Mouse (Mus musculus): ENCODE results near the gene St6galnac6. TPM values are rescaled to one million over a fixed set of nuclear protein-coding genes. Genes with fewer than 3 reads are reported as not detected.
A peak's percentile ranks its signal among the peaks of the same experiment; 100 is the strongest.

St6galnac6 gene
- polyA plus RNA-seq, 1 experiment from 2014 or later: 15.2 TPM

DNA sequence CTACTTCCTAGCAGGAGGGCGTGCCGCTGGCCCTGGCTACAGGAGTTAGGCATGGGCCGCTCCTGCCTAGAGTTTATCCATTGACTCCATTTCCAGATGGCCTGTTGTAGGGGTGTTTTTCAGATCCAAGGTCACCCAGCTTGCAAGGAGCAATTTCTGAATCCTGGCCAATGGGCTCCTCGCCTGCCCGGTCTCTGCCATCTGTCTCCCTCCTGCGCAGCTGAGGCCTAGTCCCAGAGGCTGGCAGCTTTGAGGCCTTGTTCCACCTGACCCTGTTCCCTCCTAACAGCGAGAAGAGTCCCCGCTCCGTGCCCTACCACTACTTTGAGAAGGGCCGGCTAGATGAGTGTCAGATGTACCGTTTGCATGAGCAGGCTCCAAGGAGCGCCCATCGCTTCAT, 2.8 kb upstream of the St6galnac6 start:
- WGBS: 87% methylated on average over 13 of the region's 13 CpGs
- Histone ChIP-seq H3K4me2 (ENCODE audit: low read depth, low read length) (no peak overlapping the region), H3K4me3 (ENCODE audit: low read length) (no peak overlapping the region), H3K9me3 (ENCODE audit: control insufficient read depth, low read length) (no peaks in the 10 kb centered on the region), H3K4me1 (ENCODE audit: control insufficient read depth, insufficient read depth, low read length) (peaks cover 14% of the 10 kb centered on the region), H3K36me3 (ENCODE audit: control insufficient read depth, insufficient read depth, low read length) (no peaks in the 10 kb centered on the region), H3K27ac (ENCODE audit: low read length) (no peak overlapping the region), H3K27me3 (replicated peaks; ENCODE audit: control insufficient read depth, insufficient read depth, low read length) (no peaks in the 10 kb centered on the region), H3K9ac (ENCODE audit: low read depth, low read length) (no peak overlapping the region)
- no peak for ATAC-seq

DNA sequence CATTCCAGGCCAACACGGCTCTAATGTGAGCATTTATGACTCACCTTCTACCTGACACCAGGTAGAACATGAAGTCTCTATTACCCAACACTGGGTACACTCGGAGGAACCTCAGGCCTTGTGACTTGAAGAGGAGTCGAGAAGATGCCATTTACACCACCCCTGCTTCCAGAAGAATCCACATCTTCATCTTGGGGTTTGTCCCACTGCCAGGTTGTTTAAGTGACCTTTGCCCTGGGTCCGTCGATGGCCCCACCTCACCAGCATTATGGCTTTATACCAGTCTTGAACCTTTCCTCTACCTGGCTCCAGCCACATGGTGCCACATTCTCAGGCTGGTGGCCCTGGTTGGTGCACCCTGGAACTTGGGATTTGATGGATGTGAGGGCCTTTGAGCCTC, 2.3 kb upstream of the St6galnac6 start:
- H3K9ac ChIP-seq (ENCODE audit: low read depth, low read length): no peak overlapping the region
- no peaks in the 10 kb centered on the region for H3K9me3 ChIP-seq (ENCODE audit: control insufficient read depth, low read length)
- H3K27me3 ChIP-seq (replicated peaks; ENCODE audit: control insufficient read depth, insufficient read depth, low read length): no peaks in the 10 kb centered on the region
- no peak overlapping the region for H3K27ac ChIP-seq (ENCODE audit: low read length)
- WGBS: 79% methylated on average over 5 of the region's 5 CpGs
- H3K4me2 ChIP-seq (ENCODE audit: low read depth, low read length): no peak overlapping the region
- H3K36me3 ChIP-seq (ENCODE audit: control insufficient read depth, insufficient read depth, low read length): no peaks in the 10 kb centered on the region
- no peak overlapping the region for H3K4me3 ChIP-seq (ENCODE audit: low read length)
- peaks cover 16% of the 10 kb centered on the region for H3K4me1 ChIP-seq (ENCODE audit: control insufficient read depth, insufficient read depth, low read length)
- no peak for ATAC-seq

DNA sequence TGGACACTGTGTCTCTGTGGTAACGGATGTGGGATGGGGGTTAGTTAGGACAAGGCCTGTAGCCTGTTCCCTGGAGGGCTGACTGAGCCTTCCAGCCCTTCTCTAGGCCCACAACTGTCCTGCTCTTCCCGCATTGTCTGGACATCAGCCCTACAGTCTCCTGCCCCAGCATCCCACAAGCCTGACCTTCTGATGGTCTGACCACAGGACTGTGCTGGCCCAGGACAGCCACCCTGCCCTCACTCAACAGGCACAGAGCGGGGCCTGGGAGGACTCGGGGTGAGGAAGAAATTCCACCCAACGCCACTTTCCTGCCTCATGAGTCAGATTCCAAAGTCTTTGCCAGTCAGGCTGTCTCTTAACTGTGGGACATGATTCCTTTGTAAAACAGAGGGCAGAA, 1.8 kb upstream of the St6galnac6 start:
- Histone ChIP-seq H3K36me3 (ENCODE audit: control insufficient read depth, insufficient read depth, low read length) (no peaks in the 10 kb centered on the region), H3K9ac (ENCODE audit: low read depth, low read length) (no peak overlapping the region), H3K4me1 (ENCODE audit: control insufficient read depth, insufficient read depth, low read length) (peaks cover 20% of the 10 kb centered on the region), H3K4me3 (ENCODE audit: low read length) (no peak overlapping the region), H3K27ac (ENCODE audit: low read length) (no peak overlapping the region), H3K9me3 (ENCODE audit: control insufficient read depth, low read length) (no peaks in the 10 kb centered on the region), H3K27me3 (replicated peaks; ENCODE audit: control insufficient read depth, insufficient read depth, low read length) (no peaks in the 10 kb centered on the region), H3K4me2 (ENCODE audit: low read depth, low read length) (no peak overlapping the region)
- ATAC-seq: no peak
- WGBS: 83% methylated on average over 5 of the region's 5 CpGs

DNA sequence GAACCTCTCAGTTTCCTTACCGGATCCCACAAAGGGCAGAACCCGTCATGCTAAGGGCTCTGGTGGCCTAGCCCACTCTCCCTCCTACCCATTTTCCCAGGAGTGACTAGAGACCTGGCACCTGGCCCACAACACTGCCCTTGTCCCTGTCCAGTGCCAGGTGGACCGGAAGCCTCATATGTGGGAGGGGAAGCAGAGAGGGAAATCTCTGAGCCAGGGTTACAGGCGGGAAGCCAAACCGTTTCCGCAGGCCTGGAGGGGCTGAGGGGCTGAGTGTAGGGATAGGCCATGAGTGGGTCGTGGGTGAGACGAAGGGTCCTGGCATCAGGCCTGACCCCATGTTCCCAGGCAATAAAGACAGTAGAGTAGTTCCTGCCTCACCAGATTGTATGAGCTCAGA, 1.0 kb upstream of the St6galnac6 start:
- Histone ChIP-seq H3K36me3 (ENCODE audit: control insufficient read depth, insufficient read depth, low read length) (no peaks in the 10 kb centered on the region), H3K9ac (ENCODE audit: low read depth, low read length) (no peak overlapping the region), H3K9me3 (ENCODE audit: control insufficient read depth, low read length) (no peaks in the 10 kb centered on the region), H3K4me3 (ENCODE audit: low read length) (no peak overlapping the region), H3K4me2 (ENCODE audit: low read depth, low read length) (no peak overlapping the region), H3K27me3 (replicated peaks; ENCODE audit: control insufficient read depth, insufficient read depth, low read length) (no peaks in the 10 kb centered on the region), H3K4me1 (ENCODE audit: control insufficient read depth, insufficient read depth, low read length) (peaks cover 20% of the 10 kb centered on the region), H3K27ac (ENCODE audit: low read length) (no peak overlapping the region)
- ATAC-seq: no peak
- WGBS: 80% methylated on average over 8 of the region's 8 CpGs

DNA sequence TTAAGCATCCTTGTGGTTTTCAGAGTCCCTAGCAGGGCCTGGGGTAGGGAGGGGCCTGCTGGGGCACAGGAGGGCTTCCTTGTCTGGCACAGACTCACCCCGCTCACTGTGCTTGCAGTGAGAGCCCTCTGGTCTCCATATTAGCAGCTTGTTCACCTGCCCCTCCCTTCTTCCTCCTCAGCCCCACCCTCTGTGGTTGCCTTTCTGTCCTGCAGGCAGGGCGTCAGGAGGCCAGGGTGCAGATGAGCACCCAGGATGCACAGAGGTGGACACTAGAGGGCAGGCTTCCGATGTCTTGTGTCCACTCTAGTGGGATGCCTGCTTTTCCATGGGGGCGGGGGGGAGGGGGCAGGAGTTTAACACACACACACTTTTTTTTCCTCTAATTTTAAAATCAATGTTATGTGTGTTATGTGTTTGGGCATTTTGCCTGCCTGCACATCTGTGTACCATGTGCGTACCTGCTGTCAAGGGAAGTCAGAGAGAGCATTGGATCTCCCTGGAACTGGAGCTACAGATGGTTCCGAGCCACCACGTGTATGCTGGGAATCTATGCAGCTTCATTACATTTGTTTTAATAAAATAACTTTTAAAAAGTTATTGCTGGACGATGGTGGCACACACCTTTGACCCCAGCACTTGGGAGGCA, 2.0 kb downstream of the St6galnac6 start:
- Histone ChIP-seq H3K27ac (ENCODE audit: low read length) (no peak overlapping the region), H3K9me3 (ENCODE audit: control insufficient read depth, low read length) (peaks cover 3% of the 10 kb centered on the region; the same call in 1 of the 2 replicates), H3K4me3 (ENCODE audit: low read length) (no peak overlapping the region), H3K9ac (ENCODE audit: low read depth, low read length) (no peak overlapping the region), H3K36me3 (ENCODE audit: control insufficient read depth, insufficient read depth, low read length) (no peaks in the 10 kb centered on the region), H3K4me2 (ENCODE audit: low read depth, low read length) (no peak overlapping the region), H3K27me3 (replicated peaks; ENCODE audit: control insufficient read depth, insufficient read depth, low read length) (no peaks in the 10 kb centered on the region), H3K4me1 (ENCODE audit: control insufficient read depth, insufficient read depth, low read length) (peaks cover 20% of the 10 kb centered on the region)
- WGBS: 40% methylated on average over 8 of the region's 8 CpGs
- peak; percentile 58 for ATAC-seq

DNA sequence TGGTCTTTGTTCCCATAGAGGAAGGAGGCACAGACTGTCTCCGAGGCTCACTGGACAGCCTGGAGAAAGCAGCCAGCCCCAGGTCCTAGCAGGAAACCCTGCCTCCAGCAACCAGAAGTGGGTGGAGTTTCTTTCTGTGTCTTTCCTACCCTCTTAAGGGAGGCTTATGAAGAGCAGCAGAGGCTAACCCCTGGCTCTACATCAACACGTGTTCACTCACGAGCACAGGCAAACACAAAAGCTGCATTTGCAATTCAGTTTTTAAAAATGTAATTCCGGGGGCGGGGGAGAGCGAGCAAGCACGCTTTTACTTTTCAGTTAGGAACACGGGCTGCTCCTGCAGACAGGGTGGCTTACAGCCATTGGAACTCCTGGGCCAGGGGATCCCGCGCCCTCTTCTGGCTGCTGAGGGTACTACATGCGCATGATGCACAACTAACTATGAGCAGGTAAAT, 3.1 kb downstream of the St6galnac6 start:
- Histone ChIP-seq H3K27ac (ENCODE audit: low read length) (peak overlapping the region; percentile 37; the same call in 1 of the 2 replicates), H3K9me3 (ENCODE audit: control insufficient read depth, low read length) (peaks cover 3% of the 10 kb centered on the region; the same call in 1 of the 2 replicates), H3K4me2 (ENCODE audit: low read depth, low read length) (peak overlapping the region; percentile 52), H3K36me3 (ENCODE audit: control insufficient read depth, insufficient read depth, low read length) (no peaks in the 10 kb centered on the region), H3K27me3 (replicated peaks; ENCODE audit: control insufficient read depth, insufficient read depth, low read length) (no peaks in the 10 kb centered on the region), H3K9ac (ENCODE audit: low read depth, low read length) (peak overlapping the region; percentile 54), H3K4me3 (ENCODE audit: low read length) (peak overlapping the region; percentile 41), H3K4me1 (ENCODE audit: control insufficient read depth, insufficient read depth, low read length) (peaks cover 17% of the 10 kb centered on the region)
- 5% methylated on average over 11 of the region's 11 CpGs for WGBS
- ATAC-seq: peak; percentile 64

DNA sequence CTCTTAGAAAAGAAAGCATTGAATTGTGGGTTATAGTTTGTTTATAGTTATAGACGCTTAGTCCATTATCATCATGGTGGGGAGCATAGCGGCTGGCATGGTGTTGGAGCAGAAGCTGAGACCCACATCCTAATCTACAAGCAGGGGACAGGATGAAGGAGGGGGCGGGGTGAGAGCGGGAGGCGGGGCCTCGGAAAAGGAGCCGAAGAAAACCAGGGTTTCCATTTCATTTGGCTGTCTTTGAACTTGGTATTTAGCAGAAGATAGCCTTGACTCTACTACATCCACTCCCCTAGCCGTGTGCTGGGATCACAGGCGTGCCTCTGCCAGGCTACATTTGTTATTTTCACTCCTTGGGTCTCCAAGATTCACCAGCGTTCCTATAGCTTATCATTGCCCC, 5.1 kb downstream of the St6galnac6 start:
- ATAC-seq: no peak
- 50% methylated on average over 10 of the region's 10 CpGs for WGBS
- Histone ChIP-seq H3K9me3 (ENCODE audit: control insufficient read depth, low read length) (peaks cover 3% of the 10 kb centered on the region; the same call in 1 of the 2 replicates), H3K27ac (ENCODE audit: low read length) (no peak overlapping the region), H3K9ac (ENCODE audit: low read depth, low read length) (no peak overlapping the region), H3K4me3 (ENCODE audit: low read length) (no peak overlapping the region), H3K4me1 (ENCODE audit: control insufficient read depth, insufficient read depth, low read length) (peaks cover 31% of the 10 kb centered on the region), H3K36me3 (ENCODE audit: control insufficient read depth, insufficient read depth, low read length) (no peaks in the 10 kb centered on the region), H3K4me2 (ENCODE audit: low read depth, low read length) (no peak overlapping the region), H3K27me3 (replicated peaks; ENCODE audit: control insufficient read depth, insufficient read depth, low read length) (no peaks in the 10 kb centered on the region)

DNA sequence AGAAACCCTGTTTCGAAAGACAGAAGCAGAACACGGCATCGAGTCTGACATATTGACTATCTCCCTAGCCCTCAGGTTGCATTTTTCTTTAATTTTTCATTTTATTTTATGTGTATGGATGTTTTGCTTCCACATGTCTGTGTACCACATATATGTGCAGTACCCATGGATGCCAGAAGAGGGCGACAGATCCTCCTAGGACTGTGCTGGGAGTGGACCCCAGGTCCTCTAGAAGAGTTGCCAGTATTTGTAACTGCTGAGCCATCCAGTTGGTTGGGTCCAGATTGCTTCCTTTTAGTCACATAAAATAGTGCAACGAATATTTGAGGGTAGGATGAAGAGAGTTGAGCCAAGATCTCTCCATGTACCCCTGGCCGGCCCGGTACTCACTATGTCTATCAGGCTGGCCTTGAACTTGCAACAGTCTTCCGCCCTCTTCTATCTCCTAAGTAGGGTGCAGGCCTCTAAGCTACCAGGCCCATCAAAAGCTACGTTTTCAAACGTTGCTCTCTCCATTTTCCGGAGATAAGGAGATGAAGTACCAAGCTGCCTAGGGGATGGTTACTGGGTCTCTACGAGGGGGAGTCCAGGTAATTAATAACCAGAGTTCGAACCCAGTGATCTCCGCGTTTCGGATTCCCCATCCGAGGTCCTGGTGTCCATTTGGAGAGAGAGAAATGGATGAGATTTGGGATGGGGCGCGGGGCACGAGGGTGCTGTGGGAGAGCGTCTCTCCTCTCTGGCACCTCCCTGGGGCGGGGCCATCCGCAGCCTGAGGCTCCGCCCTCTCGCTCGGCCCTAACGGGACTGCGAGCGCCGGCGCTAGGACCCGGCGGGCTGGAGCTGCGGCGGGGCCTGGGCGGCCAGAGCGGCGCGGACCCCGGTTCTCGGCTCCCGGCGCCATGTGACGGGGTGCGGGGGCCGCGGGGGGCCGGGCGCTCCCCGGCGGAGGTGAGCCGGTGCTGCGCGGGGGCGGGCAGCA, 6.9 kb downstream of the St6galnac6 start:
- 12% methylated on average over 53 of the region's 55 CpGs for WGBS

DNA sequence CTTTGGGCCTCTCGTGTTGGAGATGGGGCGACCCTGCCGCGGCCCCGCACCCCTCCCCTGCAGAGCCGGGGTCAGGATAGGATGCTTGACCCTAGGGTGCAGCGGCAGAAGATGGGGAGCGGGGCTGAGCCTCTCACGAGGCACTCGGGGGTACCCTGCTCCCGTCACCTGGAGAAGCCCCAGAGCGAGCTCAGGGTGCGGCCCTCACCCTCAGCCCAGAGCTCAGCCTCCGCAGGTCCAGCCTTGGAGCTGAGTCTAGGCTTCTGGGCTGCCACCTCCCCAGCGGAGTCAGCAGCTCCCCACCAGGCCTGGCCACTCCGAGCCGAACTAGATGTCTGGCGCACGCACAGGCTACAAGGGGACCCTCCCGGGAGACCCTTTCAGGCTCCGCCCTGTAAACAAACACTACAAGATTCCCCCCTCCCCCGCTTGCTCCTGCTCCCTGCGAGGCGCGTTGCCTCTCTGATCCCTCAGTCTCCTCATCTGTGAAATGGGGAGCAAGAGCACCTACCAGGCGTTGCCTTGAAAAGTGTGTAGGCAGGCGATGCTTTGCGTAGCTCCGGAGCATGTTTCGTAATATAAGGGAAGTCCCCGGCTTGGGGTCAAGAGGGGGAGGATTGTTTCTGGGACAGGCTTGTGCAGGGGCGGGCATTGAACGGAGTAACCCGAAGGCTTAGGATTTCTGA, 7.9 kb downstream of the St6galnac6 start:
- Histone ChIP-seq H3K9ac (ENCODE audit: low read depth, low read length) (peak overlapping the region; percentile 83), H3K27ac (ENCODE audit: low read length) (peak overlapping the region; percentile 20), H3K9me3 (ENCODE audit: control insufficient read depth, low read length) (peaks cover 3% of the 10 kb centered on the region; the same call in 1 of the 2 replicates), H3K36me3 (ENCODE audit: control insufficient read depth, insufficient read depth, low read length) (no peaks in the 10 kb centered on the region), H3K4me3 (ENCODE audit: low read length) (peak overlapping the region; percentile 80), H3K4me1 (ENCODE audit: control insufficient read depth, insufficient read depth, low read length) (peaks cover 34% of the 10 kb centered on the region), H3K27me3 (replicated peaks; ENCODE audit: control insufficient read depth, insufficient read depth, low read length) (no peaks in the 10 kb centered on the region), H3K4me2 (ENCODE audit: low read depth, low read length) (peak overlapping the region; percentile 82)
- whole genome bisulfite sequencing: 4% methylated on average over 34 of the region's 34 CpGs
- ATAC-seq: peak; percentile 26

More for the DNA sequence above, 6.9 kb downstream of the St6galnac6 start:
- Histone ChIP-seq H3K27me3 (replicated peaks; ENCODE audit: control insufficient read depth, insufficient read depth, low read length) (no peaks in the 10 kb centered on the region), H3K27ac (ENCODE audit: low read length) (peak overlapping the region; percentile 20), H3K36me3 (ENCODE audit: control insufficient read depth, insufficient read depth, low read length) (no peaks in the 10 kb centered on the region), H3K4me3 (ENCODE audit: low read length) (peak overlapping the region; percentile 80), H3K9me3 (ENCODE audit: control insufficient read depth, low read length) (peaks cover 3% of the 10 kb centered on the region; the same call in 1 of the 2 replicates), H3K9ac (ENCODE audit: low read depth, low read length) (peak overlapping the region; percentile 83), H3K4me2 (ENCODE audit: low read depth, low read length) (peak overlapping the region; percentile 82), H3K4me1 (ENCODE audit: control insufficient read depth, insufficient read depth, low read length) (peaks cover 38% of the 10 kb centered on the region)
- ATAC-seq: peak; percentile 72
